Mouse (Mus musculus) myocyte (in vitro differentiated cells): ENCODE results near the gene Ddx47. TPM values are rescaled to one million over a fixed set of nuclear protein-coding genes. Genes with fewer than 3 reads are reported as not detected.

ENCODE experiments used
- H3K27me3 ChIP-seq: one replicate; pipeline ENCODE4 v1.6.1; 2011; ENCODE audit not compliant: control insufficient read depth, insufficient read depth, insufficient read length
- H3K36me3 ChIP-seq: one replicate; pipeline ENCODE4 v1.6.1; 2011; ENCODE audit not compliant: control insufficient read depth, insufficient read depth
- H3K4me2 ChIP-seq: one replicate; pipeline ENCODE4 v1.6.1; 2011; ENCODE audit warnings: low read depth, control low read depth
- H3K4me3 ChIP-seq: one replicate; pipeline ENCODE4 v1.5.1; 2011; ENCODE audit warnings: mild to moderate bottlenecking, control low read depth, moderate library complexity
- H3K79me2 ChIP-seq: one replicate; pipeline ENCODE4 v1.6.1; 2011; ENCODE audit not compliant: control insufficient read depth, insufficient read depth
- H3ac ChIP-seq: one replicate; pipeline ENCODE4 v1.6.1; 2011; ENCODE audit not compliant: control insufficient read depth, insufficient read length
- CEBPB ChIP-seq: IDR thresholded peaks from 2 replicates; pipeline ENCODE4 v1.6.1; 2011; ENCODE audit warnings: mild to moderate bottlenecking, moderate library complexity; ENCODE audit not compliant: poor library complexity, insufficient read depth, severe bottlenecking
- E2F4 ChIP-seq: IDR thresholded peaks from one replicate; pipeline ENCODE4 v1.6.1; 2011; ENCODE audit warnings: mild to moderate bottlenecking, control low read depth, moderate library complexity; ENCODE audit not compliant: insufficient read depth
- MAX ChIP-seq: IDR thresholded peaks from one replicate; pipeline ENCODE4 v1.6.1; 2011; ENCODE audit warnings: low read depth, mild to moderate bottlenecking, control low read depth
- MYOD1 ChIP-seq, 3 experiments: IDR thresholded peaks; one replicate each; pipeline ENCODE4 v1.6.1; 2011; ENCODE audit warnings: control low read depth in 2 of 3, low read depth in 2 of 3, mild to moderate bottlenecking in 2 of 3, moderate library complexity in 1 of 3; ENCODE audit not compliant: insufficient read length in 2 of 3, control insufficient read depth in 1 of 3
- MYOG ChIP-seq, 3 experiments: IDR thresholded peaks; one replicate each; pipeline ENCODE4 v1.6.1; 2011; ENCODE audit warnings: control low read depth in 2 of 3, low read depth in 2 of 3, mild to moderate bottlenecking in 2 of 3; ENCODE audit not compliant: insufficient read length in 2 of 3, control insufficient read depth in 1 of 3, insufficient read depth in 1 of 3
- POLR2A ChIP-seq: IDR thresholded peaks from one replicate; pipeline ENCODE4 v1.6.1; 2011; ENCODE audit warnings: low read depth, mild to moderate bottlenecking, control low read depth, moderate library complexity; ENCODE audit not compliant: insufficient read length
- POLR2AphosphoS2 ChIP-seq: IDR thresholded peaks from one replicate; pipeline ENCODE4 v1.6.1; 2011; ENCODE audit warnings: low read depth, control low read depth; ENCODE audit not compliant: insufficient read length
- REST ChIP-seq: IDR thresholded peaks from one replicate; pipeline ENCODE4 v1.6.1; 2011; ENCODE audit warnings: mild to moderate bottlenecking, control low read depth, moderate library complexity; ENCODE audit not compliant: insufficient read depth, insufficient read length
- SRF ChIP-seq: IDR thresholded peaks from one replicate; pipeline ENCODE4 v1.6.1; 2011; ENCODE audit warnings: low read depth; ENCODE audit not compliant: control insufficient read depth, insufficient read length
- TCF12 ChIP-seq: IDR thresholded peaks from one replicate; pipeline ENCODE4 v1.6.1; 2011; ENCODE audit warnings: mild to moderate bottlenecking, control low read depth; ENCODE audit not compliant: poor library complexity, insufficient read depth, severe bottlenecking
- TCF3 ChIP-seq: IDR thresholded peaks from one replicate; pipeline ENCODE4 v1.6.1; 2011; ENCODE audit warnings: low read depth, control low read depth; ENCODE audit not compliant: insufficient read length
- USF1 ChIP-seq: IDR thresholded peaks from one replicate; pipeline ENCODE4 v1.6.1; 2011; ENCODE audit warnings: low read depth, mild to moderate bottlenecking, control low read depth, moderate library complexity
- polyA plus RNA-seq: library from polyadenylated mRNA; unstranded; fragments of >200 nt; fragmentation: generic; extraction: Trizol; gene quantifications from one replicate; pipeline ENCODE4 v1.2.1, GENCODE M21; 2012; ENCODE audit warnings: missing spikeins

The Ddx47 gene
- polyA plus RNA-seq, 1 experiment = 53.6 TPM

DNA sequence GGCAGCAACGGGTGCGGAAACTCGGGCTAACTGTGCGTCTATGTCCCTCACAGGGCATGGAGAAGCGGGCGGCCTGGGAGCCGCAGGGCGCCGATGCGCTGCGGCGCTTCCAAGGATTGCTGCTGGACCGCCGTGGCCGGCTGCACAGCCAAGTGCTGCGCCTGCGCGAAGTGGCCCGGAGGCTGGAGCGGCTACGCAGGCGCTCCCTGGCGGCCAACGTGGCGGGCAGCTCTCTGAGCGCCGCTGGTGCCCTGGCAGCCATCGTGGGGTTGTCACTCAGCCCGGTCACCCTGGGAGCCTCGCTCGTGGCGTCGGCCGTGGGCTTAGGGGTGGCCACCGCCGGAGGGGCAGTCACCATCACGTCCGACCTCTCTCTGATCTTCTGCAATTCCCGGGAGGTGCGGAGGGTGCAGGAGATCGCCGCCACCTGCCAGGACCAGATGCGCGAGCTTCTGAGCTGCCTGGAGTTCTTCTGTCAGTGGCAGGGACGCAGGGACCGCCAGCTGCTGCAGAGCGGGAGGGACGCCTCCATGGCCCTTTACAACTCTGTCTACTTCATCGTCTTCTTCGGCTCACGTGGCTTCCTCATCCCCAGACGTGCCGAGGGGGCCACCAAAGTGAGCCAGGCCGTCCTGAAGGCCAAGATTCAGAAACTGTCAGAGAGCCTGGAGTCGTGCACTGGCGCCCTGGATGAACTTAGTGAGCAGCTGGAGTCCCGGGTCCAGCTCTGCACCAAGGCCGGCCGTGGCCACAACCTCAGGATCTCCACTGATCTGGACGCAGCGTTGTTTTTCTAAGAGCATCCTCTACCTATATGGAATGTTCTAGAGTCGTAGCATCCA is 27.7 kb upstream of the Ddx47 start:
- Histone ChIP-seq H3K79me2 (no peaks in the 10 kb centered on the region), H3K27me3 (no peaks in the 10 kb centered on the region), H3ac (no peak overlapping the region), H3K4me2 (peak overlapping the region; percentile 75), H3K36me3 (no peaks in the 10 kb centered on the region), H3K4me3 (peak overlapping the region; percentile 17)
- no peak for TF ChIP-seq TCF3
- TF ChIP-seq CEBPB = no peak
- peak; percentile 72 for TF ChIP-seq POLR2A
- TF ChIP-seq USF1 = no peak
- no peak for TF ChIP-seq E2F4
- TF ChIP-seq POLR2AphosphoS2 = peak; percentile 49
- TF ChIP-seq MAX = no peak
- no peak for TF ChIP-seq TCF12
- TF ChIP-seq MYOG (IDR thresholded peaks at IDR 0.05; ENCODE audit: control insufficient read depth in 1 of 3, insufficient read depth in 1 of 3, insufficient read length in 2 of 3, low read depth in 2 of 3) = peak in 1 of 3 experiments; percentile 20
- no peak for TF ChIP-seq MYOD1 (IDR thresholded peaks at IDR 0.05; ENCODE audit: control insufficient read depth in 1 of 3, insufficient read length in 2 of 3, low read depth in 2 of 3)
- no peak for TF ChIP-seq SRF
- no peak for TF ChIP-seq REST

DNA sequence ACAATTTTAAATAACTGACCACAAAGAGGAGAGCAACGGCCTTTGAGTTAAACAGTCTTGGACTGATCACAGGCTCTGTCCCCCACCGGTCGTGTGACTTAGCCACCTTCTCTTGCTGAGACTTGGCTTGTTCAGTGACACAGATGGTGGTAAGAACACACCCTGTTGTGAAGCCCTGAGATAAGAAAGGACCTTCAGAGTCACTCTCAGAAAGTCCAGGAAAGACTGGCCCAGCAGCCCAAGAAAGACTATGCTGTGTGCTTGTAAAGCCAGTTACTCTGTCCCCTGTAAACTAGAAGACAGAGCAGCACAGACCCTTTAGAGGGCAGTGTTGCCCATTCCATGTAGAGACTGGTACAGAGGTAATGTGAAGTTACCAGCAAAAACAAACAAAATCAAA is 26.7 kb upstream of the Ddx47 start:
- Histone ChIP-seq H3K4me3 (no peak overlapping the region), H3K36me3 (no peaks in the 10 kb centered on the region), H3K79me2 (no peaks in the 10 kb centered on the region), H3ac (no peak overlapping the region), H3K27me3 (no peaks in the 10 kb centered on the region), H3K4me2 (no peak overlapping the region)
- no peak for TF ChIP-seq USF1
- TF ChIP-seq POLR2AphosphoS2 = no peak
- no peak for TF ChIP-seq POLR2A
- TF ChIP-seq MYOD1 (IDR thresholded peaks at IDR 0.05; ENCODE audit: control insufficient read depth in 1 of 3, insufficient read length in 2 of 3, low read depth in 2 of 3) = no peak
- no peak for TF ChIP-seq CEBPB
- TF ChIP-seq MYOG (IDR thresholded peaks at IDR 0.05; ENCODE audit: control insufficient read depth in 1 of 3, insufficient read depth in 1 of 3, insufficient read length in 2 of 3, low read depth in 2 of 3) = no peak
- TF ChIP-seq E2F4 = no peak
- no peak for TF ChIP-seq TCF3
- TF ChIP-seq TCF12 = no peak
- TF ChIP-seq SRF = no peak
- TF ChIP-seq MAX = no peak

DNA sequence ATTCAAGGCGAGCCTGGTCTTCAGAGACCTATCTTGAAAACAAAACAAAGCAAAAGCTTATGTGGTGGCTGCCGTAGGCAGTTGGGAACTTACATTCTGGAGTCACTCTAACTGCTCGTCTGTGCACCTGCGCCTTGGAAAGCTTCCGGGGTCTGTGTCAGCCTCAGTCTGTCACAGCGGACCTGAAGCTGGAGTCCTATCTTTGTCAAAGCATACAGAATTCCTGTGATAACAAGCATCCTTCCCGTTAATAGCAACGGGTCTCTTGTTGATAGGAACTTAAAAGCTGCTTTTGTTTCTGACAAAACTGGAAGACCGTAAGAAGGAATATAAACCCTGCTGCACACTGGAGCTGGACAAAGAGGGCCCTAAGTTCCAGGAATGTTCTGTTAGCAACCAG is 23.0 kb upstream of the Ddx47 start:
- TF ChIP-seq E2F4 (no peak), USF1 (no peak), MYOG (IDR thresholded peaks at IDR 0.05; ENCODE audit: control insufficient read depth in 1 of 3, insufficient read depth in 1 of 3, insufficient read length in 2 of 3, low read depth in 2 of 3) (no peak), MYOD1 (IDR thresholded peaks at IDR 0.05; ENCODE audit: control insufficient read depth in 1 of 3, insufficient read length in 2 of 3, low read depth in 2 of 3) (no peak), REST (no peak), SRF (no peak), MAX (no peak), TCF12 (no peak), TCF3 (no peak), POLR2A (no peak), CEBPB (no peak), POLR2AphosphoS2 (no peak)
- no peaks in the 10 kb centered on the region for H3K36me3 ChIP-seq
- no peaks in the 10 kb centered on the region for H3K79me2 ChIP-seq
- no peaks in the 10 kb centered on the region for H3K27me3 ChIP-seq
- no peak overlapping the region for H3K4me3 ChIP-seq
- H3K4me2 ChIP-seq = no peak overlapping the region
- no peak overlapping the region for H3ac ChIP-seq

DNA sequence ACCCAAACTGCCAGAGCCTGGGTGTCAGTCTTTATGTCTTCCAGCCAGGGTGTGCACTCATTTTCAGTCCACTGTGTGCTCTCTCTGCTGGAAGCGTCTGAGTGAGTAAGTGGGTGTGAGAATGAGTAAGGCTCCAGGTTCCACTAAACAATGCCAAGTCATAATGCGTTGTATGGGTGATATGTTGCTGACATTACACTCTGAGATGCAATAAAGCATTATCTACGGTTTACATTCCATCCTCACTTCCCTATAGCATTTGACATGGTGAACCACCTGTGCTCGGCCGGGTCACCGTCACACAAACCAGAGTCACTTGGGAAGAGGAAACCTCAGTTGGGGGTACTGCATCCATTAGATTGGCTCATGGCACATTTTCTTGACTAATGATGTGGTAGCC is 20.7 kb upstream of the Ddx47 start:
- Histone ChIP-seq H3K4me2 (no peak overlapping the region), H3K36me3 (no peaks in the 10 kb centered on the region), H3K79me2 (no peaks in the 10 kb centered on the region)

More for the DNA sequence above, 20.7 kb upstream of the Ddx47 start:
- Histone ChIP-seq H3K4me3 (no peak overlapping the region), H3ac (no peak overlapping the region), H3K27me3 (no peaks in the 10 kb centered on the region)
- TF ChIP-seq REST = no peak
- no peak for TF ChIP-seq POLR2AphosphoS2
- TF ChIP-seq MAX = no peak
- TF ChIP-seq USF1 = no peak
- TF ChIP-seq SRF = no peak
- TF ChIP-seq MYOG (IDR thresholded peaks at IDR 0.05; ENCODE audit: control insufficient read depth in 1 of 3, insufficient read depth in 1 of 3, insufficient read length in 2 of 3, low read depth in 2 of 3) = no peak
- TF ChIP-seq MYOD1 (IDR thresholded peaks at IDR 0.05; ENCODE audit: control insufficient read depth in 1 of 3, insufficient read length in 2 of 3, low read depth in 2 of 3) = no peak
- no peak for TF ChIP-seq TCF12
- no peak for TF ChIP-seq CEBPB
